Comparison of ENCODE assay signal across 7 mouse cellular contexts in genomic region chr3:53464146-53464698, GRCm38 (mm10). TPM values are rescaled to one million over a fixed set of nuclear protein-coding genes. Genes with fewer than 3 reads are reported as not detected.
A peak's percentile ranks its signal among the peaks of the same experiment; 100 is the strongest.
DNase-seq lines count a peak whose midpoint lies in the region; ATAC-seq and TF ChIP-seq lines count a peak whose summit lies in the region.

No protein-coding gene starts in this region.

- no peak for TF ChIP-seq EP300 in lung, postnatal 0 days (IDR thresholded peaks at IDR 0.05)

- peak overlapping the region; percentile 83 for H3K9ac ChIP-seq in lung, postnatal 0 days (replicated peaks; ENCODE audit: low read depth)
- peak overlapping the region; percentile 91 for H3K9ac ChIP-seq in hindbrain, embryonic 13.5 days
- H3K9ac ChIP-seq in midbrain, embryonic 16.5 days (ENCODE audit: low read depth, low read length): peak overlapping the region; percentile 79

- H3K27ac ChIP-seq in lung, postnatal 0 days (ENCODE audit: low read length): peak overlapping the region; percentile 88
- peak overlapping the region; percentile 94 for H3K27ac ChIP-seq in hindbrain, embryonic 13.5 days
- no peak overlapping the region; the same call in 1 of the 2 replicates for H3K27ac ChIP-seq in midbrain, embryonic 16.5 days (ENCODE audit: low read length)

- H3K4me2 ChIP-seq in lung, postnatal 0 days (replicated peaks; ENCODE audit: low read depth, low read length): peak overlapping the region; percentile 76
- H3K4me2 ChIP-seq in hindbrain, embryonic 13.5 days: peak overlapping the region; percentile 88
- peak overlapping the region; percentile 87 for H3K4me2 ChIP-seq in midbrain, embryonic 16.5 days (ENCODE audit: low read length)

- no peaks in the 10 kb centered on the region for H3K27me3 ChIP-seq in lung, postnatal 0 days (replicated peaks; ENCODE audit: insufficient read depth, low read length)
- H3K27me3 ChIP-seq in hindbrain, embryonic 13.5 days: no peaks in the 10 kb centered on the region
- no peaks in the 10 kb centered on the region for H3K27me3 ChIP-seq in midbrain, embryonic 16.5 days (ENCODE audit: control insufficient read depth, insufficient read depth, low read depth, low read length)

- peak; percentile 25 for DNase-seq in lung, postnatal 0 days (ENCODE audit: low spot score)
- no peak for DNase-seq in lung, postnatal 36 days
- DNase-seq in c-Kit-positive CD71-positive TER-119-negative erythroid progenitor cells, embryonic 14.5 days (ENCODE audit: low read depth): peak; percentile 32
- no peak for DNase-seq in left cerebral cortex, postnatal 4 days
- no peak for DNase-seq in layer of hippocampus, adult 11-12 months (ENCODE audit: low spot score)

- H3K36me3 ChIP-seq in lung, postnatal 0 days (ENCODE audit: insufficient read depth, low read length): peaks cover 4% of the 10 kb centered on the region; the same call in 1 of the 2 replicates
- peaks cover 19% of the 10 kb centered on the region for H3K36me3 ChIP-seq in hindbrain, embryonic 13.5 days
- H3K36me3 ChIP-seq in midbrain, embryonic 16.5 days (ENCODE audit: control insufficient read depth, insufficient read depth, low read length): peaks cover 3% of the 10 kb centered on the region; the same call in 1 of the 2 replicates

- H3K4me3 ChIP-seq in lung, postnatal 0 days (ENCODE audit: low read depth, low read length): peak overlapping the region; percentile 69
- H3K4me3 ChIP-seq in hindbrain, embryonic 13.5 days: peak overlapping the region; percentile 82
- peak overlapping the region; percentile 95 for H3K4me3 ChIP-seq in midbrain, embryonic 16.5 days (ENCODE audit: low read depth, low read length)

- no peaks in the 10 kb centered on the region for H3K9me3 ChIP-seq in lung, postnatal 0 days (ENCODE audit: low read length)
- H3K9me3 ChIP-seq in hindbrain, embryonic 13.5 days: no peaks in the 10 kb centered on the region
- no peaks in the 10 kb centered on the region for H3K9me3 ChIP-seq in midbrain, embryonic 16.5 days (replicated peaks; ENCODE audit: control insufficient read depth, low read length, poor library complexity, severe bottlenecking)

- peaks cover 13% of the 10 kb centered on the region; the same call in 1 of the 2 replicates for H3K4me1 ChIP-seq in lung, postnatal 0 days (ENCODE audit: insufficient read depth, low read depth, low read length)
- H3K4me1 ChIP-seq in hindbrain, embryonic 13.5 days (replicated peaks): peaks cover 52% of the 10 kb centered on the region
- H3K4me1 ChIP-seq in midbrain, embryonic 16.5 days (ENCODE audit: control insufficient read depth, insufficient read depth, low read length): peaks cover 46% of the 10 kb centered on the region

- no peak for ATAC-seq in lung, postnatal 0 days
- no peak for ATAC-seq in hindbrain, embryonic 13.5 days (ENCODE audit: low FRiP score)
- no peak for ATAC-seq in midbrain, embryonic 16.5 days

- TF ChIP-seq CTCF in lung, postnatal 0 days (IDR thresholded peaks at IDR 0.05): no peak

- intact Hi-C loops in left cerebral cortex, postnatal 4 days (cut with DNase I): no loop called here

- WGBS in lung, postnatal 0 days: under 1% methylated on average over 20 of the region's 20 CpGs
- under 1% methylated on average over 20 of the region's 20 CpGs for WGBS in hindbrain, embryonic 13.5 days
- WGBS in midbrain, embryonic 16.5 days: under 1% methylated on average over 20 of the region's 20 CpGs

RNA-seq across cellular contexts. Expression of gene Proser1, which starts 0.8 kb away (rescaled TPM):
- 10.8 and 12.6 TPM in 2 replicates for polyA plus RNA-seq in lung, postnatal 0 days (2015; fragmentation: Nextera tagmentation; extraction: Ambion mirVana)
- polyA plus RNA-seq in hindbrain, embryonic 13.5 days (2015; fragmentation: Nextera tagmentation; extraction: Ambion mirVana): 24.8 and 27.5 TPM in 2 replicates
- 17.5 and 20.1 TPM in 2 replicates for polyA plus RNA-seq in midbrain, embryonic 16.5 days (2015; fragmentation: Nextera tagmentation; extraction: Ambion mirVana)
- total RNA-seq in left cerebral cortex, postnatal 4 days (2021): 10 to 100 TPM; 30.2 to 30.3 TPM

RNA-seq across cellular contexts. Expression of gene Nhlrc3, which starts 1.1 kb away (rescaled TPM):
- 11.1 and 11.2 TPM in 2 replicates for polyA plus RNA-seq in lung, postnatal 0 days (2015; fragmentation: Nextera tagmentation; extraction: Ambion mirVana)
- 9.4 and 10.2 TPM in 2 replicates for polyA plus RNA-seq in hindbrain, embryonic 13.5 days (2015; fragmentation: Nextera tagmentation; extraction: Ambion mirVana)
- polyA plus RNA-seq in midbrain, embryonic 16.5 days (2015; fragmentation: Nextera tagmentation; extraction: Ambion mirVana): 11.1 and 11.6 TPM in 2 replicates
- total RNA-seq in left cerebral cortex, postnatal 4 days (2021): 10 to 100 TPM; 14.0 to 14.5 TPM

RNA-seq across cellular contexts. Expression of gene Stoml3, which starts 24.2 kb away (rescaled TPM):
- 0.08 and 0.20 TPM in 2 replicates for polyA plus RNA-seq in lung, postnatal 0 days (2015; fragmentation: Nextera tagmentation; extraction: Ambion mirVana)
- polyA plus RNA-seq in hindbrain, embryonic 13.5 days (2015; fragmentation: Nextera tagmentation; extraction: Ambion mirVana): not detected in 2 replicates
- not detected in 2 replicates for polyA plus RNA-seq in midbrain, embryonic 16.5 days (2015; fragmentation: Nextera tagmentation; extraction: Ambion mirVana)
- total RNA-seq in left cerebral cortex, postnatal 4 days (2021): not detected

Comparison
In these comparisons a context has a peak if more than half of its experiments do, and no peak if none do; other contexts are left out.
1. DNase-seq: peak in lung, postnatal 0 days (single experiment) and c-Kit-positive CD71-positive TER-119-negative erythroid progenitor cells, embryonic 14.5 days (single experiment); none in lung, postnatal 36 days (single experiment), left cerebral cortex, postnatal 4 days (single experiment) and layer of hippocampus, adult 11-12 months (single experiment).
2. Peak in every context shown above with its lines, with median percentiles within 50 percentile points of each other: H3K4me2 ChIP-seq, H3K4me3 ChIP-seq and H3K9ac ChIP-seq.